Mouse (Mus musculus): ENCODE data around the gene Mtm1. TPM values are rescaled to one million over a fixed set of nuclear protein-coding genes. Genes with fewer than 3 reads are reported as not detected.

Mtm1 gene
- polyA plus RNA-seq (2012; ENCODE audit: insufficient read depth, insufficient read length, missing spikeins) = 17.9 and 20.1 TPM in 2 replicates

DNA sequence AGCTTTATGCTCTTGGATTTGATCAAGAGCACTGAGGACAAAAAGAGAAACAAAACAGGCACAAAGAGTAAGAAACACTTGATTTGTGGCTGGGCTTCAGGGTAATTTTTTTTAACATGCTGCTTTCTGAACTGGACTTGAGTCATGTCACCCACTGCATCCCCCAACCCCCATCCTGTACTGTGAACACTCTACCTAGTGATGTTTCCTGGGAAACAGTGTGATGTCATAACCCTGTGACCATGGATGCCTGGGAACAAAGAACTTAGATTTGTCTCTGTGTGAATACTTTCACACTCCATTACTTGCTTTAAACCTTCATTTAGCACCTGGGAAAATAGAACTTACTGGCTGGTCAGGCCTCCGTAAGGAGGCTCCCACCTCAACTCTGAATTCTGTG, at the start of gene Mtm1:
Gene Mtm1, plus strand, starts transcription at position 301 of the 400 bp plus-strand sequence.
- no peak within 1 kb of the TSS for H3K4me3 ChIP-seq (ENCODE audit: insufficient read depth, low read depth, low read length)
- no peaks in the 10 kb centered on the region for H3K4me1 ChIP-seq (ENCODE audit: control insufficient read depth, insufficient read depth, insufficient read length, low read length)
- no peak within 1 kb of the TSS for H3K27ac ChIP-seq (replicated peaks; ENCODE audit: low read depth, low read length)

DNA sequence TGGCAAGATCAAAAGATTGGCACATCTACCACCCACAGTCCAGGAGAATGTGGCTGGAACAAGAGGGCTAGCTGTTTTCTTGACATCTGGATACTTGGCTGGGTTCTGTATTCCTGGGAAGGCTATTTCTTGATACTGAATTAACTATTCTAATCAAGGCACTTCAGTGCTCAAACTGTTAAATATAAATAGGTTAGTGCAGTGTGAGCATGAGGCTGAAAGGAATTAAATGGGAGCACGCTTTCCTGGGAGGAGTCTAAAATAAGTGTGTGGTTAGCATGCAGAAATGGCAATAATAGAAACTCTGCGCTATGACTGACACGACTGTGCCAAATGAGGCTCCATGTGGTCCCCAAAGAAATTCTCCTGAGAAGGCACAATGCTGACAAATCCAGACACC, 29.0 kb upstream of the Mtm1 start:
- H3K27ac ChIP-seq (replicated peaks; ENCODE audit: low read depth, low read length) = no peak overlapping the region
- peaks cover 8% of the 10 kb centered on the region for H3K4me1 ChIP-seq (ENCODE audit: control insufficient read depth, insufficient read depth, insufficient read length, low read length)
- H3K4me3 ChIP-seq (ENCODE audit: insufficient read depth, low read depth, low read length) = no peak overlapping the region

DNA sequence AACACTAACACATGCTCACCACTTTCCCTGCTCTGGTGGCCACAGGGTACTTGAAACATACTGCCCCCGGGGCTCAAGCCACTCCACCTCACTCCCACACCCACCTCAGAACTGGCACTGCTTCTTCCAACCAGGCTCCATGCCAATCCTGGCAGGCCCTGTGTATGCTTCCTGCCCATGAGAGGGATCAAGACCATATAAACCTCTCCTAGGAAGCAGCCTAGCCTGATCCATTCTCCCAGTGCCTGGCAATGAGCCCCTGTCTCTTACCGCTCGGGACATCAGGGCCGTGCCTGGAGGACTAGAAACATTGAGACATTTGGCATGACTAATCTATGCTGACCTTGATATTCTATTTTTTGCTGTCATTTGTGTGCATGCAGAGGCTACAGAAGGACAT, 26.9 kb upstream of the Mtm1 start:
- Histone ChIP-seq H3K4me1 (ENCODE audit: control insufficient read depth, insufficient read depth, insufficient read length, low read length) (peaks cover 10% of the 10 kb centered on the region), H3K27ac (replicated peaks; ENCODE audit: low read depth, low read length) (no peak overlapping the region), H3K4me3 (ENCODE audit: insufficient read depth, low read depth, low read length) (no peak overlapping the region)

DNA sequence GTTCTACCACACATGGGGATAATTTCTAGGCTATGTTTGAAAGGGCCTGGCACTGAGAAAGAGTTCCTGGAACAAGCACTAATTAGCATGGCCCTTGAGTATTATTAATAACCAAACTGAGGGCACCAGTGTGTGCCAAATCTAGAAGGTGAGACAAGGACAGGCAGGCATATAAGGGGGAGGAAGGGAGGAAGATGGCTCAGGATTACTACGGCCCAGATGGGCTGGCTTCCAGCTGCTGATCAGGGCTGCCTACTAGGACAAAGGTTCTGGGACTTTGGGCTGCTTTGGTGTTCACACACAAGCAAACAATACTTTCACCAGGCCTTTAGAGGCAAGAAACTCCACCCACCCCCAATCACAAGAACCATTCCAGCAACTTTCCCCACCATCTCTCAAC, 24.2 kb upstream of the Mtm1 start:
- Histone ChIP-seq H3K4me3 (ENCODE audit: insufficient read depth, low read depth, low read length) (no peak overlapping the region), H3K27ac (replicated peaks; ENCODE audit: low read depth, low read length) (peak overlapping the region; percentile 21), H3K4me1 (ENCODE audit: control insufficient read depth, insufficient read depth, insufficient read length, low read length) (peaks cover 10% of the 10 kb centered on the region)

DNA sequence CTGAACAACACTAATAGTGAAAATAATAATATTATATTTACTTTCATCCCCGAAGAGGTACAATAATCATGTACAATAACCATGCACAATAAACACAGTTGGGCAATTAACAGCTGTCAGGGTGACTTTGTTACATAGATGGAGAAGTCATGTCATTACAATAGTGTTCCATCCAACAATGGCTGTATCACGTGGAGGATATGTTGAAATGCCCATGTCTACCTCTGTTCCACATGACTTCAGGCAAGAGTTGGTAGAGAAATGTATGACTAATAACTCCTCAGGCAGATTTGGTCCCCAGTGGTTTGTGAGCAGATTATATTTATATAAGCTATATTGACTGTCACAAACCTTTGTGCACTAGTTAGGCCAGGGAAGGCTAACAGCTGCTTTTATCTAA, 5.8 kb upstream of the Mtm1 start:
- no peak overlapping the region for H3K27ac ChIP-seq (replicated peaks; ENCODE audit: low read depth, low read length)
- no peaks in the 10 kb centered on the region for H3K4me1 ChIP-seq (ENCODE audit: control insufficient read depth, insufficient read depth, insufficient read length, low read length)
- no peak overlapping the region for H3K4me3 ChIP-seq (ENCODE audit: insufficient read depth, low read depth, low read length)

DNA sequence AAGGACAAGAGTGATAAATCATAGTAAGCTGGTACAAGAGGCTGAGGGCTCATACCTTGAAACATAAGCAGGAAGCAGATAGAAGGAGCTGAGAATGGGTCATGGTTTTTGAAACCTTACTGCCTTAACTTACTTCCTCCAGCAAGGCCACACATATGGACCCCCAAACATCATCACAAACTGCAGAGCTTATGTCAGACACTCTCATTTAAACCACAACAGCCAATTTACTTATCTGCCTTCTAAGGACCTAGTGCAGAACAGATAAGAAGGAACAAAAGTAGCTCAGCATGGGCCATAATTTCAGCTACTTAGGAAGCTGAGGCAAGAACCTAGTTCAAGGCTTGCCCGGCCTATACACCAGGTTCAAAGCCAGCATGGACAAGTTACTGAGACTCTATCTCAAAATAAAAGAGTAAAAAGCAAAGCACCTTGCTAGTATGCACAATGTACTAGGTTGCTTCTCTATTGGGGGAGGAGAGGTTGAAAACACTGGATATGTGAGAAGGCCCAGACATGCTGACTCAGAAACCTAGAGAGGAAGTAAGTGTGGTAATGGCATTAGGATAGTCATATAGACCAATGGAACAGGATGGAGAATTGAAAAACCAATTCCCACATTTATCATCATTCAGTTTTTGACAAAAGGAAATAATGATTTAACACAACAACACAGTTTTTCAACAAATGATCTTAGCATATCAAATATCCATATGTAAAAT, 4.6 kb upstream of the Mtm1 start:
- Histone ChIP-seq H3K4me1 (ENCODE audit: control insufficient read depth, insufficient read depth, insufficient read length, low read length) (no peaks in the 10 kb centered on the region), H3K4me3 (ENCODE audit: insufficient read depth, low read depth, low read length) (no peak overlapping the region), H3K27ac (replicated peaks; ENCODE audit: low read depth, low read length) (no peak overlapping the region)

DNA sequence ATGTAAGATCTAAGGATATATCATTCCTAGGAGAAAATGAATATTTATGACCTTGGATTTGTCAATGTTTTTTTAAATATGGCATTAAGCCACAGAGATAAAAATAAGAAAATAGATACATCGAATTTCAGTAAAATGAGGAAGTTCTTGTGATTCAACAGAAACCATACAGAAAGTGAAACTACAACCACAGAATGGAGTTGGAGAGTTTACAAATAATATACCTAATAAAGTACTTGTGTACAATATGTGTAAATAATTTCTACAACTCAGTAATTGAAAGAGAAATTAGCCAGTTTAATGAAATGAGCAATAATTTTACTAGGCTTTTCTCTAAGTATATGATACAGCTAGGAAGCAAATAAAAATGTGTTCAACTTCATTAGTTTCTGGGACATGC, 4.0 kb upstream of the Mtm1 start:
- Histone ChIP-seq H3K4me1 (ENCODE audit: control insufficient read depth, insufficient read depth, insufficient read length, low read length) (no peaks in the 10 kb centered on the region), H3K4me3 (ENCODE audit: insufficient read depth, low read depth, low read length) (no peak overlapping the region), H3K27ac (replicated peaks; ENCODE audit: low read depth, low read length) (no peak overlapping the region)

DNA sequence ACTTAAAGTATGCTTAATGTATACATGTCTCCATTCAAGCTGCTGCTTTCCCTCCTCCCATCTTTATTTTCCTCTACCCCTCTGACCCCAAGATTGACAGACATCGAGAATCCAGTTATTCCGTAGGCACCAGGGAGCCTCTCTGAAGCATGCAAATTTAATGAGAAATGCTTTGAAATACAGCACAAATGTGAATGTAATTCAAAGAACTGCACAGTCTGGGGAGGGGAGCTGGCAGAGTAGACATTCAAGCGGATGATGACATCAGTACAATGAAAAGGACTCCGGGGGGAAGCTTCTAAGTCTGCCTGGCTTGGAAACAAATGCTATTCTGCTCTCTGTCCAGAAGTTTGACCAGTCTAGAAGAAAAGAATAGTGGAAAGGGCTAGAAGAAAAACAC, 2.3 kb downstream of the Mtm1 start:
- Histone ChIP-seq H3K27ac (replicated peaks; ENCODE audit: low read depth, low read length) (no peak overlapping the region), H3K4me3 (ENCODE audit: insufficient read depth, low read depth, low read length) (no peak overlapping the region), H3K4me1 (ENCODE audit: control insufficient read depth, insufficient read depth, insufficient read length, low read length) (no peaks in the 10 kb centered on the region; the same call in 1 of the 2 replicates)

DNA sequence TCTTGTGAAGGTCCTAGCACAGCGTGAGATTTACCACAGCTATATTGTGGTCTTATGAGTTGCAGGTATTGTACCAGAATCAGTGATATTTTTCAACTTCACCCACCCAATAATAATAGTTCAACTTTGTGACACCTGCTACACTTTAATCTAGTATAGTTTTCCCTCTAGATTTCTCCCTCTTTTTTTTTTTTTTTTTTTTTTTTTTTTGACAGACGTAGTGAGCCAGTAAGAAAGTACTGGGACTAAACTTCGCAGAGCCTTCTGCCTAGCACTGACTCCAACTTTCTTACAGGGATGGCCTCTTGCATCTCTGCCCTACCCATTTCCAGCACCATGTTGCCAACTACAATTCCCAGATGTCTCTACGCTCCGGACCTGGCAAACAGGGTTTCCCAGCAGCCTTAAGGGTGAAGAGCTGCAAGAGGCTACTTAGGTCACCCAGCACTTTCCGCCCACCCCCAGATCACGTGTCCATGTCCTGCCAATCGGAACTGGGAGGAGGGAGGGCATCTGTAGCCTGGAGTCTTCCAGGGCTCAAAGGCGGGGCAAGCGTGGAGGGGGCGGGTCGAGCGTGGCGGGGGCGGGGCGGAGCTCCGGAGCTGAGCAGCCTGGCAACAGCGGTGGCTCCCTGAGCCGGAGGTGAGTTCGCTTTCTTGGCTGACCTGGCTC, 4.0 kb downstream of the Mtm1 start:
- Histone ChIP-seq H3K4me3 (ENCODE audit: insufficient read depth, low read depth, low read length) (peak overlapping the region; percentile 81), H3K4me1 (ENCODE audit: control insufficient read depth, insufficient read depth, insufficient read length, low read length) (peaks cover 5% of the 10 kb centered on the region; the same call in 1 of the 2 replicates), H3K27ac (replicated peaks; ENCODE audit: low read depth, low read length) (peak overlapping the region; percentile 57; the same call in 1 of the 2 replicates)

DNA sequence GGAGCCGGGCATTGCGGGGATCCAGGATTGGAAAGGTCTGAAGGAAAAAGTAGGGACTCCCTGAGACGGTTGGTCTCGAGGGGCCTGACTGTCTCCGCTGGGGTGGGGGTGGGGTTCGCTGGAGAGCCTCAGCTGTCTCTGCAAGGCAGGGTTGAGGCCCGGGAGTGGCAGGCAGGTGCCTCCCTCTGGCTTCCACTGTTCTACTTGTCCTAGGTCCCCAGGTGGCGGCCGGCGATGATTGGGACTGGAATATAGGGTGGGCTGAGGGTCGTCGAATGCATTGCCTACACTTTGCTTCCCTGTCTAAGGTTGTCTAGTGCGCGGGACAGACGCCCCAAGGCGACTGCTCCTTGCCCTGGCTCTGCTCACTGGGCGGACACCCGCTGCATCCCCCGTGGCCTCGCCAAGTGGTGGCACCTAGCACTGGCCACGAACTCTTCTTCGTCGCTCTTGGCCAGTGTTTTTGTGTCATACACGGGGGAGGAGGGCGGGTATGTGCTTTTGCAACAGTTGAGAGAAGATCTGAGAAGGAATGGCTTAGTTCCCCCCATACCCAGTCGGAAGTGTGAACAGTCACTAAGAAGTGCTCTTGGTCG, 4.6 kb downstream of the Mtm1 start:
- H3K4me3 ChIP-seq (ENCODE audit: insufficient read depth, low read depth, low read length) = peak overlapping the region; percentile 81
- peaks cover 5% of the 10 kb centered on the region; the same call in 1 of the 2 replicates for H3K4me1 ChIP-seq (ENCODE audit: control insufficient read depth, insufficient read depth, insufficient read length, low read length)
- H3K27ac ChIP-seq (replicated peaks; ENCODE audit: low read depth, low read length) = peak overlapping the region; percentile 57

DNA sequence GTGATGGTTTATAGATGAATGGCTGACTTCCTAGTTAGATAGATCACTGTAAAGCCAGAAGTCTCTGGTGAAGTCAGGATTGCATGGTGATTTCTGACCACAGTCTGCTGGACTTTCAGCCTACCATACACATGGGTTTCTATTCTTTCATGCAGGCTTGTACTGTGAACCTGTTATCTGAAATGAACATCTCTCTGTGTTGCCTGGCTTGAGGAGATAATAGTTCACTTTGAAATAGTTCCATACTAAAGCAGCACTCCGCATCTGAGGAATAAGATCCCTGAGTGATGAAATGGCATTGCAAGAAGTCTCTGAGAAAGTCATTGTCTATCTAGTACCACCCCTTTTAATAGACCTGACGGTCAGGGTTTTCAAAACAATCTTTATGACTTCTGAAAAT, 6.3 kb downstream of the Mtm1 start:
- Histone ChIP-seq H3K4me3 (ENCODE audit: insufficient read depth, low read depth, low read length) (no peak overlapping the region), H3K4me1 (ENCODE audit: control insufficient read depth, insufficient read depth, insufficient read length, low read length) (peaks cover 13% of the 10 kb centered on the region), H3K27ac (replicated peaks; ENCODE audit: low read depth, low read length) (no peak overlapping the region)

DNA sequence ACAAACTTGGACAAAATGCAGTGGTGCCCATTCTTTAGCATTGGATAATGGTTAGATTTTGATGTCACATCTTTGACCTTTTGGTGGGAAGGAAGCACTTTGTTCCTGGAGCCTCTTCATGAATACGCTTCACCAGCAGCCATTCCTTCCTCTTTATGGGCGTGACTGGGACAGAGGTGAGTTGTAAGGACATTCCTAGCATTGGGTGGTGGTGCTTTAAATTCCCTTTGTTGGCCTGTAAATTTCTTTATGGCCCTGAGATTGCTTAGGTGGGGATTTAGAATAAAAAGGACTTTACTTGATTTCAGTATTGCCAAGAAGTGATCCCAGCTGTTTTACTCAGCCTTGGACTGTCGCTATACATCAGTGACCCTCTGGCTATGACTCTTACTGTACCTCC, 8.3 kb downstream of the Mtm1 start:
- H3K4me3 ChIP-seq (ENCODE audit: insufficient read depth, low read depth, low read length) = no peak overlapping the region
- peaks cover 14% of the 10 kb centered on the region for H3K4me1 ChIP-seq (ENCODE audit: control insufficient read depth, insufficient read depth, insufficient read length, low read length)
- H3K27ac ChIP-seq (replicated peaks; ENCODE audit: low read depth, low read length) = 0 out of 2 replicates have a peak overlapping the region, but pooled peaks have one; percentile 6

DNA sequence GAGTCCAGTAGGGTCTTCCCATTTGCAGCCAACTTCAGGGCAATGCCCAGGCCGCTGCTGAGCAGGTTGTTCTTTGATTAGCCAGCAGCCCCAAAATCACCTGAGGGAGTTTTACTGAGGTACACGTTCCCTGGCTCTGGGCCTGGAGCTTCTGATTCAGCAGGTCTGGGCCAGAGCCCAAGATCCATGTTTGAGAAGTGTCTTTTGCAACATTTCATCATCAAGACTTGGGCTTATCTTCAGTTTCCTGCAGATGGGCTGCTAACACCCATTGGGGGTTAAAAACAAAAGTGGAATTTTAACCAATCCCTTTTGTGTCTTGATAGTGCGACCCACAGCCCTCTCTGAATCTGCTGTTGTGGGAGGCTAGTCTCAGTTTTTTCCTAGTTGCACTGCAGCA, 10.3 kb downstream of the Mtm1 start:
- no peak overlapping the region for H3K4me3 ChIP-seq (ENCODE audit: insufficient read depth, low read depth, low read length)
- no peak overlapping the region for H3K27ac ChIP-seq (replicated peaks; ENCODE audit: low read depth, low read length)
- H3K4me1 ChIP-seq (ENCODE audit: control insufficient read depth, insufficient read depth, insufficient read length, low read length) = peaks cover 14% of the 10 kb centered on the region

DNA sequence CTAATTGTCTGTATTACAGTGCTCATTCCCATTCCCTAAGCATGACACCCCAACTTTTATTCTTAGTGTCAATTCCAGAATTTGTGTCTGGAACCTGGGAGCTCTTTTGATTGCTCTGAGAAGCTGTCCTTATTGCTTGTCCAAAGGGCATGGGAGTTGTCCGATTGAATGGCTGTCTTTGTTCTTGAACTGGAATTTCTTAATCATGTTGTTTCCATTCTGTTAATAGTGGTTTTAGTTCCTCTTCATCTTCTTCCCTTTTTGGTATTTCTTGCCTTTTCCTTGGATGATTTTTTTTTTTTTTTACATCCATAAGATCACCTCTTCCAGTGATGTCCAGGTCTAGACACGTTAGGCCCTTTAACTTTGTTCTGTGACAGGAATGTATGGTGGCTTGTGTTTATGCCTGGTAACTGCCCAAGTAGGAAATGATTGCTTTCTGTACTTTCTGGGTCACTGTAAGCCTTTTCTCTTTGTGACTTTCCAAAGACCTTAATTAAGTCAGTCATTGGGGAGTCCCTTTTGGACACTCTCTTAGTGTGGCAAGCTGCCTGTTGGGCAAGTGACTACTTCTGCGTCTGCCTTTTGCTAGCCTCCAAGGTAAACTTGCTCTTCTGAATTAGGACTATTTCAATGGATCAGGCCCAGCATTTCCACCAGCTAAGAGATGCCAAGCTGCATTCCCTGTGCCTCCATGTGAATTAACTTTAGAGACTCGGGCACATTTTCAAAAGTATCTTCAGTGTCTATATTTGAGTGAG, 12.3 kb downstream of the Mtm1 start:
- Histone ChIP-seq H3K27ac (replicated peaks; ENCODE audit: low read depth, low read length) (no peak overlapping the region), H3K4me1 (ENCODE audit: control insufficient read depth, insufficient read depth, insufficient read length, low read length) (peaks cover 14% of the 10 kb centered on the region)

DNA sequence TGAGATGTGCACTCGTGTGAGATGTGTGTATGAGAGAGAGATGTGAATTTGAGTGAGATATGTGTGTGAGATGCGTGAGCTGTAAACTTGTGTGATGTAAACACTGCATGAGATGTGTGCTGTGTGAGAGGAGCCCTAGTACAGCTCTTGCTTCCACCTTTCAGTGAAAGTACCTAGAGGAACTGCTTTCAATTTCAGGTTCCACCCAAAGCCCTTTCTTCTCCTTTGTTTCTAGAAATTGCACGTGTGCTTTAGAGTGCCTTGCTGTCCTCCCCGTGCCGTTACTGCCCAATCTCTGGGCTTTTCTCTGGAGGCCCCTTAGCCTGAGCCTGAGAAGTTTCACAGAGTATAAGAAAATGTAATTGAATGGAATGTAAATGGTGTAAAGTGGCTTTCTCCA, 16.3 kb downstream of the Mtm1 start:
- Histone ChIP-seq H3K27ac (replicated peaks; ENCODE audit: low read depth, low read length) (no peak overlapping the region), H3K4me3 (ENCODE audit: insufficient read depth, low read depth, low read length) (no peak overlapping the region), H3K4me1 (ENCODE audit: control insufficient read depth, insufficient read depth, insufficient read length, low read length) (peaks cover 2% of the 10 kb centered on the region)

More for the DNA sequence above, 12.3 kb downstream of the Mtm1 start:
- H3K4me3 ChIP-seq (ENCODE audit: insufficient read depth, low read depth, low read length) = no peak overlapping the region
